Comparison of ENCODE assay signal across 14 mouse cellular contexts in genomic region chr11:80291004-80291403, GRCm38 (mm10). TPM values are rescaled to one million over a fixed set of nuclear protein-coding genes. Genes with fewer than 3 reads are reported as not detected.
DNase-seq lines count a peak whose midpoint lies in the region; ATAC-seq and TF ChIP-seq lines count a peak whose summit lies in the region.
"Had no signal": no experiment of that assay in that cellular context is flagged by ENCODE, and none has a peak within 500 bp of the region (broad histone marks: within the 10 kb centered on the region; RNA-seq: fewer than 3 reads in every experiment).

No protein-coding gene starts in this region.

- WGBS in hindbrain, embryonic 13.5 days: 81% methylated on average over 2 of the region's 2 CpGs
- WGBS in hindbrain, embryonic 16.5 days: 76% methylated on average over 2 of the region's 2 CpGs
- 76% methylated on average over 2 of the region's 2 CpGs for WGBS in lung, postnatal 0 days
- 73% methylated on average over 2 of the region's 2 CpGs for WGBS in stomach, postnatal 0 days

- H3K4me1 ChIP-seq in hindbrain, embryonic 13.5 days (replicated peaks): peaks cover 52% of the 10 kb centered on the region
- H3K4me1 ChIP-seq in hindbrain, embryonic 16.5 days (ENCODE audit: control insufficient read depth, insufficient read depth, low read depth, low read length): peaks cover 23% of the 10 kb centered on the region
- no peaks in the 10 kb centered on the region for H3K4me1 ChIP-seq in lung, postnatal 0 days (ENCODE audit: insufficient read depth, low read depth, low read length)
- H3K4me1 ChIP-seq in ES-Bruce4 (ENCODE audit: control insufficient read depth, insufficient read depth, low read length): no peaks in the 10 kb centered on the region
- no peaks in the 10 kb centered on the region for H3K4me1 ChIP-seq in stomach, postnatal 0 days (replicated peaks; ENCODE audit: control insufficient read depth, insufficient read depth)

- no peak overlapping the region for H3K9ac ChIP-seq in hindbrain, embryonic 13.5 days
- no peak overlapping the region for H3K9ac ChIP-seq in hindbrain, embryonic 16.5 days (ENCODE audit: low read depth, low read length)
- no peak overlapping the region for H3K9ac ChIP-seq in lung, postnatal 0 days (replicated peaks; ENCODE audit: low read depth)
- H3K9ac ChIP-seq in ES-Bruce4 (ENCODE audit: low read depth, poor library complexity, severe bottlenecking): no peak overlapping the region
- no peak overlapping the region for H3K9ac ChIP-seq in stomach, postnatal 0 days (ENCODE audit: low read length)
- H3K9ac ChIP-seq: heart, embryonic 15.5 days; lung, embryonic 15.5 days had no signal

- H3K4me3 ChIP-seq in hindbrain, embryonic 13.5 days: no peak overlapping the region
- no peak overlapping the region for H3K4me3 ChIP-seq in hindbrain, embryonic 16.5 days (ENCODE audit: low read length)
- no peak overlapping the region for H3K4me3 ChIP-seq in lung, postnatal 0 days (ENCODE audit: low read depth, low read length)
- H3K4me3 ChIP-seq in ES-Bruce4 (ENCODE audit: low read depth, low read length): no peak overlapping the region
- no peak overlapping the region for H3K4me3 ChIP-seq in stomach, postnatal 0 days (ENCODE audit: low read depth, low read length)
- H3K4me3 ChIP-seq: lung, embryonic 15.5 days had no signal

- H3K27ac ChIP-seq in hindbrain, embryonic 13.5 days: peak overlapping the region; percentile 95
- no peak overlapping the region for H3K27ac ChIP-seq in hindbrain, embryonic 16.5 days (ENCODE audit: low read depth, low read length)
- no peak overlapping the region for H3K27ac ChIP-seq in lung, postnatal 0 days (ENCODE audit: low read length)
- H3K27ac ChIP-seq in ES-Bruce4 (ENCODE audit: insufficient read depth, low read length): no peak overlapping the region
- no peak overlapping the region for H3K27ac ChIP-seq in stomach, postnatal 0 days (replicated peaks)
- H3K27ac ChIP-seq: forebrain, embryonic 10.5 days; lung, embryonic 15.5 days had no signal

- peaks cover 8% of the 10 kb centered on the region for H3K27me3 ChIP-seq in hindbrain, embryonic 13.5 days
- no peaks in the 10 kb centered on the region for H3K27me3 ChIP-seq in hindbrain, embryonic 16.5 days (replicated peaks; ENCODE audit: control insufficient read depth, insufficient read depth, low read length)
- H3K27me3 ChIP-seq in lung, postnatal 0 days (replicated peaks; ENCODE audit: insufficient read depth, low read length): no peaks in the 10 kb centered on the region
- H3K27me3 ChIP-seq in ES-Bruce4 (ENCODE audit: control insufficient read depth, insufficient read depth, low read length, poor library complexity, severe bottlenecking): no peaks in the 10 kb centered on the region
- 0 out of 2 replicates have a peak, but pooled peaks cover 3% of the 10 kb centered on the region for H3K27me3 ChIP-seq in stomach, postnatal 0 days (ENCODE audit: control insufficient read depth, insufficient read depth, low read length)

- no peaks in the 10 kb centered on the region for H3K9me3 ChIP-seq in hindbrain, embryonic 13.5 days
- H3K9me3 ChIP-seq in hindbrain, embryonic 16.5 days (ENCODE audit: control insufficient read depth, low read length): no peaks in the 10 kb centered on the region
- no peaks in the 10 kb centered on the region for H3K9me3 ChIP-seq in lung, postnatal 0 days (ENCODE audit: low read length)
- peaks cover 3% of the 10 kb centered on the region; the same call in 1 of the 2 replicates for H3K9me3 ChIP-seq in ES-Bruce4 (replicated peaks; ENCODE audit: control insufficient read depth, insufficient read depth, low read length, poor library complexity, severe bottlenecking)
- H3K9me3 ChIP-seq in stomach, postnatal 0 days (ENCODE audit: control insufficient read depth, low read length): no peaks in the 10 kb centered on the region
- H3K9me3 ChIP-seq: lung, embryonic 15.5 days had no signal

- no peaks in the 10 kb centered on the region for H3K36me3 ChIP-seq in hindbrain, embryonic 13.5 days
- H3K36me3 ChIP-seq in hindbrain, embryonic 16.5 days (ENCODE audit: control insufficient read depth, insufficient read depth, low read length): no peaks in the 10 kb centered on the region
- no peaks in the 10 kb centered on the region for H3K36me3 ChIP-seq in lung, postnatal 0 days (ENCODE audit: insufficient read depth, low read length)
- no peaks in the 10 kb centered on the region for H3K36me3 ChIP-seq in ES-Bruce4 (ENCODE audit: control insufficient read depth, insufficient read depth, low read length, poor library complexity, severe bottlenecking)
- H3K36me3 ChIP-seq in stomach, postnatal 0 days (ENCODE audit: control insufficient read depth, insufficient read depth, low read length): no peaks in the 10 kb centered on the region
- H3K36me3 ChIP-seq: forebrain, embryonic 10.5 days; heart, embryonic 15.5 days; lung, embryonic 15.5 days had no signal

- no peak for TF ChIP-seq EP300 in lung, postnatal 0 days (IDR thresholded peaks at IDR 0.05)
- TF ChIP-seq EP300 in ES-Bruce4 (IDR thresholded peaks at IDR 0.05; ENCODE audit: insufficient read depth, low read depth, low read length): no peak
- TF ChIP-seq EP300 in stomach, postnatal 0 days (optimal IDR thresholded peaks at IDR 0.05): no peak

- peak; percentile 2; the same call in 1 of the 2 replicates for TF ChIP-seq CTCF in lung, postnatal 0 days (IDR thresholded peaks at IDR 0.05)
- peak; percentile 32 for TF ChIP-seq CTCF in ES-Bruce4 (IDR thresholded peaks at IDR 0.05; ENCODE audit: low read depth, low read length)
- TF ChIP-seq CTCF in stomach, postnatal 0 days (IDR thresholded peaks at IDR 0.05; ENCODE audit: low read depth): peak; percentile 45

- no peak for TF ChIP-seq POLR2A in ES-Bruce4 (IDR thresholded peaks at IDR 0.05; ENCODE audit: insufficient read depth, low read length)

- no peak for ATAC-seq in hindbrain, embryonic 13.5 days (ENCODE audit: low FRiP score)
- no peak for ATAC-seq in hindbrain, embryonic 16.5 days
- no peak for ATAC-seq in lung, postnatal 0 days
- no peak for ATAC-seq in stomach, postnatal 0 days (ENCODE audit: low FRiP score, low TSS enrichment)

- no peak for DNase-seq in lung, postnatal 0 days (ENCODE audit: low spot score)
- no peak for DNase-seq in lung, postnatal 10 days
- DNase-seq in stomach, postnatal 0 days (ENCODE audit: low spot score): no peak
- DNase-seq in urinary bladder, adult 18-20 months (ENCODE audit: low spot score in 2 of 2): no peak
- DNase-seq: adrenal gland, postnatal 10 days; cerebellum, adult 18-20 months; kidney, adult 9 months; thymus, postnatal 4 days had no signal

- H3K4me2 ChIP-seq in hindbrain, embryonic 13.5 days: no peak overlapping the region
- H3K4me2 ChIP-seq in hindbrain, embryonic 16.5 days (ENCODE audit: low read length): no peak overlapping the region
- no peak overlapping the region for H3K4me2 ChIP-seq in lung, postnatal 0 days (replicated peaks; ENCODE audit: low read depth, low read length)
- H3K4me2 ChIP-seq in stomach, postnatal 0 days (replicated peaks; ENCODE audit: low read depth): no peak overlapping the region

RNA-seq across cellular contexts. Expression of gene Rhbdl3, which starts 9.7 kb away (rescaled TPM):
- 14.0 and 16.0 TPM in 2 replicates for polyA plus RNA-seq in hindbrain, embryonic 13.5 days (2015; fragmentation: Nextera tagmentation; extraction: Ambion mirVana)
- polyA plus RNA-seq in hindbrain, embryonic 16.5 days (2015; fragmentation: Nextera tagmentation; extraction: Ambion mirVana): 4.2 and 4.7 TPM in 2 replicates
- polyA plus RNA-seq in lung, postnatal 0 days (2015; fragmentation: Nextera tagmentation; extraction: Ambion mirVana): 0.86 and 1.3 TPM in 2 replicates
- 0.29 and 0.69 TPM in 2 replicates for polyA plus RNA-seq in ES-Bruce4 (2011; ENCODE audit: insufficient read depth, insufficient read length, low read depth, missing spikeins)
- polyA plus RNA-seq in stomach, postnatal 0 days (2015; fragmentation: Nextera tagmentation; extraction: Ambion mirVana): 2.7 and 3.4 TPM in 2 replicates
